Mouse (Mus musculus) erythroblast, embryonic 14.5 days (primary cell): ENCODE measurements around the gene Oat.

Experiments
- GATA1 ChIP-seq: IDR thresholded peaks from 2 replicates; pipeline ENCODE4 v1.6.1; 2012; ENCODE audit warnings: low read length, inconsistent platforms, mixed read lengths
- TAL1 ChIP-seq: IDR thresholded peaks from 3 replicates; pipeline ENCODE4 v1.6.1; 2012; ENCODE audit warnings: low read length, inconsistent platforms, mixed read lengths

- TF ChIP-seq GATA1: no peak
- no peak for TF ChIP-seq TAL1
Measured at GRCm38 (mm10) chr7:132619975-132620918, 44.0 kb upstream of the Oat start.
